Mouse (Mus musculus) left cerebral cortex, adult 11 months (tissue): ENCODE measurements around the gene Tnrc18.

Experiments
- DNase-seq: peaks from one replicate; pipeline ENCODE4 v3.0.0; 2022; ENCODE audit warnings: low spot score

The Tnrc18 gene

DNA sequence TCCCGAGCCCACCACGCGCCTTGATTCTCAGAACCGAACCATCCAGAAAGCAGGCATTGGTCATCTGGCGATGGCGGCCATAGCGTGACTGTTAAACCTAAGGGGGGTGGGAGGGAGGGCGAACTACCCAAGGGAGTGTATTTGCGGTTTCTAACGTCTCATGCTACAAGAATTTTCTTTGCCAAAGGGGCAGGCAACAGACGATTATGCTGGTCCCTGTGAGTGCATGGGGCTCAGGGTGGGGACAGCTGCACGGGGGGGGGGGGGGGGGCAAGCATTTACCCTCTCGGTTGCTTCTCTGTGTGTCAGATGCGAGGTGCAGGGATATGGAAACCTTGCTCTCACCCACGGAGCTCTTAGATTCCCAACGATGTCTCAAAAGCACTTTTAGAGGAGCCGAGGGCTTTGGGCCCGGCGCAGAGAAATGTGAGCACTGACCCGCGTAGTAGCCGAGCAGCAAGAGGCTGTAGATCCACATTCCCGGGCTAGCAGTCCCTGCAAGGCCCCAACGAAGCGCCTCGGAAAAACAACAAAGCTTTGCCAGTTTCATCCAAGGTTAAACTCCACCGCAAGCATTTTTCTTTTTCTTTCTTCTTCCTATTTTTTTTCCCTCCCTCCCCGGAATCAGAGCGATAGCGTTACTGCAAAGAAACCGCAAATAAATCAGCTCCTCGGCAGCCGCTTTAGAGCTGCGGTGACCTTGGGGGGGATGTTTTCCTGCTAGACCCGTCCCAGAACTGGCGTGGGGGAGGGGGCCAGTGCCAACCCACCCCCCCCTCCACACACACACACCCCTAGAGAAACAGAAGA lies 5.0 kb upstream of the Tnrc18 start:
- DNase-seq: no peak

DNA sequence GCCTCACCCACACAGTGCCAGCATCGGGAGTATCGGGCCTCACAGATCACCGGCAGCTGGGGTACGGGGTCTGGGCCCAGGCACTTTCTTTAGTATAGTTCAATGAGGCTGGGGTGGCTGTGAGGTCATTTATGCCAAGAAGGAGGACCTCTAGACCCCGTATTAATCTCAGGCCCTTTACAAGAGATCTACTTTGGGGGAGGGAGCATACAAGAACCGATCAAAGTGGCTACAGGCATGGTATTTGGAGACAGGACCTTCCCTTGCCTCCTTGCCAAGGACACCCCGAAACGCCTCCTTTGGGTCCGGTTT lies 4.5 kb upstream of the Tnrc18 start:
- DNase-seq: no peak

DNA sequence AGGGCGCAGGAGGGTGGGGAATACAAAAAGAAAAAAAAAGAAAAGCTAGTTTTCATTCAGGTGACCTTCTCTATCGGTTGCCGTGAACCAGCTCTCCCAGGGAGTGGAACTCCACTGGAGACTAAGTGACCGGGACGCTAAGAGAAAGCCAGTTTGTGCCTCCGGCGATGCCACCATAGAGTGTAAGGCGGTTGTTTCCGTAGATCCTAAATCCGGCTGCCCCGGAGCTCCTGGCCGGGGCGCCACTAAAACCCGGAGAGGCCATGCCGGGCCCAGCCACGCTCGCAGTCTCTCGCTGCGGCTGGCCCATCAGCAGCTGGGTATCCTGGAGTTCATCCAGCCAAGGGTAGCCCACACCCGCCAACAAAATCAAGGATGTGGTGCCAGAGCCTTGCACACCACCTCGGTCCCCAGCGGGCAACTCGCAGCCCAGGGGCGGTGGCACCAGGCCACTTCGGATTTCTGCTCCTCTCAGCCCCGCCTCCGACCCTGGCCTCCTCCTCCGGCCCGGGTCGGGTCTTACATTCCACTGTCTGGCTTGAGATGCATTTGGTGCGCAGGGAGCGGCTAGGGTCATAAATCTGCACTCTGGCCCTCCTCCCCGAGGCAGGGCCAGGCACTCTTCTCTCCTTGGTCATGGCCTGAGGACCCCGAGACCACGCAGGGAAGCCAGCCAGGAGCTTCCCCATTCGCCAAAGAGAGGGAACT lies 4.0 kb upstream of the Tnrc18 start:
- no peak for DNase-seq

DNA sequence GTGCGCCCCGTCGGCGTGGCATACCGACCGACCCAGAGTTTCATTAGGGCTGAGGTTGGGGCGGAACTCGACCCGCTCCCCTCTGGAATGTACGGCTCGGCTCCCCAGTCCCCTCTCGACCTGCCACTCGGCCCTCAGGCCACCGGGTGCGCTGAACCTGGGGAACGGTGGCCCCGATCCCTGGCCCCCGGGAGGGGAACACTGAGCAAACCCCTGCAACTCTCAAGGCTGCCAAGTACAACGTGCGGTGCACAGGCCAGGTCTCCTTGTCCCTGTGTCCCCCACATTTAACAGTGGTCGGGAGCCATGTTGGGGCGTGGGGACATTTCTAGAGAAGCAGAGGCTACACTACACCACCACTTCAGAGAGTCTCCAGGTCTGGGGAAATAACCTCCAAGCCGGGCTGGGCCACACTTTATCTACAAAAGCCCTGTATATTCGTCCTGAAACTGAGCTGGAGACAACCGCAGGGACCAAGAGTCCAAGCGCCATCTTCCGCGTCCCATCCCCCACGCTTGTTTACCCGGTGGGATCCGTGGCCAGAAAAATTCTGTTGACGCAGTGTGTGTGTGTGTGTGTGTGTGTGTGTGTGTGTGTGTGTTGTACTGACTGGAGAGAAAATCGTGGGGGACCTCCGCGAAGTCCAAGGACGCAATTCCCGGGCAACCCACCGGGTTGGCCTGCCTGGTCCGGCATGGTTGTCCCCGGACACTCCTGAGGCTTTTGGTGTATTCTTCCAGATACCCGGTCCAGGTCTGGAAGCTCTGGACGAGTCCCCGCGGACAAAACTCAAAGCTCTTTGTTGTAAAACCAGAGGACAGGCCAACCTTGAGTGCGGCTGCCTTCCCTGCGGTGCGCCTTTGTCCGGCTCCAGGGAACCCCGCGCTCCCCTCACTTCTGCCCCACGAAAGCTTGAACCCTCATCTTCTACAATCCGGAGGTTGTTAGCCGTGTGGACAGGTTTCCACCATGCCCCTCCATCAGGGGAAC lies 3.1 kb upstream of the Tnrc18 start:
- DNase-seq: no peak

DNA sequence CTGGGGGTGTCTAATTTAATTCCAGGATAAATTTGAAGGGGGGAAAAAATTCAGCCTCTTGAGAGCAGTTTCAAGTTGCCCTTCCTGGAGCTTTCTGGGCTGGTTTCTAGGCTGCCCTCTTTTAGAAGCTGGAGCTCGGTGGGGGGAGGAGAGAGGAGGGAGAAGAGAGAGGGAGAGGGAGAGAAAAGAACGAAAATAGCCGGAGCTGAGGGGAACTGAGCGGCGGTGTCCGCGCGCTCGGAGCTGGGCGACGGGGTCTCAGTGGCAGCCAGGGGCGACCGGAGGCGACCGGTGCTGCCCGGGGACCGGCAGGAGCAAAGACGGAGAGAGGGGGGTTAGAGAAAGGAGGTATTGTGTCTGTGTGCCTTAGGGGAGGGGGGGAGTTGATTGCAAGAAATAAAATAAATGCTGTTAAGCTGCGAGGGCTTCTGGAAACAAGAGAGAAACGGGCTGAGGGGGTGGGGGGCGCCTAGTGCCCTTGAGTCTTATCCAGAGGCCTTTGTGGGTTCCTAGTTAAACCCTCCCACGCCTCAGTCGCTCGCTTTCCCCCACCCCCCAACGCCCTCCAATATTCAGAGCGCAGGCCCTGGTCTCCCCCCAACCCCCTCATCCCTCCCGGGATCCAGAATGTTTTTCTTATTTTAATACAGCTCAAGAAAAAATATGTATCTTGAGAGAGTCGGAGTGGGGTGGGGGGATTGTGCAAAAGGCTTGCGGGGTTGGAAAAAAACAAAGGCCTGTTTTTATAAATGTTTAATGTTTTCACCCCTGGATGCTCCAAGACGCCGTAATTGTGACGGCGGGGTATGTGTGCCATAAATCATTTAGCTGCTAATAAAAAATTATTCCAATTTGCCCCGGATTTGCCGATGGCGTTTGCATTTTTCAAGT lies 2.2 kb upstream of the Tnrc18 start:
- DNase-seq: peak; percentile 81

DNA sequence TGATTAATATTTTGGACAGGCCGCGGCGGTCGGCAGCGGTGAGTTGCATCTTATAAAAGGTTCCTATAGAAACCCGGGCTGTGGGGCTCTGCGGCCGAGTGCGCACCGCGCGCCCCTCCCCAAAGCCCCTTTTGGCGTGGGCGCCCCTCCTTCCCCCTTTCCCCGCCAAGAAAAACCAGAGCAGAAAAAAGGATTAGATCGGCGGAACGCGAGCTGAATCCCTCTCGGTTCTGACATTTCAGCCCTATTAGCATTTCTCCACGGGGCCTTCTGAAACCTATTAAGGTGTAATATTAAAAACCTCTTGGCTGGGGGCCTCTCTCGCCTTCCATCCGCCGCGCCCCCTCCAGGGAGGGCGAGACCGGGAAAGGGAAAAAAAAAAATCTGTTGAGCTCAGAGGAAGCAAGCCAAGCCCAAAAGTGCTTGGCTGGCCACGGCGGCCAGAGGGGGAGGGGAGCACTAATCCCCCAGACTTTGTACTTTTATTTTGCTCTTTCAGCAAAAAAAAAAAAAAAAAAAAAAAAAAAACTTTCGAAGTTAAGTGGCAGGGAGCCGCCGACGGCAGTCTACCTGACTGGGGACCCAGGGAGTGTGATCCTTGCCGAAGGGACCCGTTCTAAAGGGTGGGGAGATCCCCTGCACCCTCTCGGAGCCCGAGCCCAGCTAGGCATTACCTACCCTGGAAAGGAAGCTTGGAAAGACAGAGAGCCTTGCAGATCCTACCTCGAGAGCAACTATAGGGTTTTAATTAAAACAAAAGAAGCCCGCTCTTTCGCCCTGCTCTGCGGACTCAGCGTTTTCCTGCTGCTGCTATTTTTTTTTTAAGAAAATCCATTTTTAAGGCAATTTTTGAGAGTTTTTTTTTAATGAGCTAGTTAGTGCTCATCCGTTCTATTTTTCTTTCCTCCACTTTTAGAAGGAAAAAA lies 1.2 kb upstream of the Tnrc18 start:
- DNase-seq: no peak

DNA sequence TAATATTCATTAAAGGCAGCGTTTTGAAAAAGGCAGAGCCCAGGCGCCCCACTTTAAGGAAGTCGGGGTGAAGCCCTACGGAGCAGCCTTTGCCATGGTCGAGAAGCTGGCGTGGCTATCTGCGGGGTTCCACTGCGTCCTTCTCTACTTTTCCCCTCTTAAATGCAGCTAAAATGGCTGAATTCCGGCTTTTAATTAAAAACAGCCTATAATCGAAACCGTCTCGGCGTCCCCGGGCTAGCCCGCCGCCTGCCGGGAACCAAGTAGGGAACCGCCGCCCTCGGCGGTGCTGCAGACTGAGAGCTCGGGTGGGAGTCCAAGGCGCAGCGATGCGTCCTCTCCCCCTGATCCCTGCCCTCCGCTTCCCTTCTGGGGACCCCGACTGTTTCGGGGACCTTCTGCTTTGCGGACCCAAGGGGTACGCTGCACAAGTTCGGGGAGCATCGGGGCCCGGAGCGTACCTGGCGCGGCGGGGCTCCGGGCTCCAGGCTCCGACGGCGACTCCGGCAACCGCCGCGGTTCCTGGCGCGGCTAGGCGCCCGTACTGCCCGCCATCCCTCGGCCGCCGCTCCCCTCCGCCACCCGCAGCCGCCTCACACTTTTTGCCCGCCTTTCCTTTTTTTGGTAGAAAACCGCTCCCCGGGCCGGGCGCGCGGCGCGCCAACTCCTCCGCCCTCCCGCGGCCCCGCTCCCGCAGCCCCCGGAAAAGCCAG lies 495 bp downstream of the Tnrc18 start:
- DNase-seq: no peak

DNA sequence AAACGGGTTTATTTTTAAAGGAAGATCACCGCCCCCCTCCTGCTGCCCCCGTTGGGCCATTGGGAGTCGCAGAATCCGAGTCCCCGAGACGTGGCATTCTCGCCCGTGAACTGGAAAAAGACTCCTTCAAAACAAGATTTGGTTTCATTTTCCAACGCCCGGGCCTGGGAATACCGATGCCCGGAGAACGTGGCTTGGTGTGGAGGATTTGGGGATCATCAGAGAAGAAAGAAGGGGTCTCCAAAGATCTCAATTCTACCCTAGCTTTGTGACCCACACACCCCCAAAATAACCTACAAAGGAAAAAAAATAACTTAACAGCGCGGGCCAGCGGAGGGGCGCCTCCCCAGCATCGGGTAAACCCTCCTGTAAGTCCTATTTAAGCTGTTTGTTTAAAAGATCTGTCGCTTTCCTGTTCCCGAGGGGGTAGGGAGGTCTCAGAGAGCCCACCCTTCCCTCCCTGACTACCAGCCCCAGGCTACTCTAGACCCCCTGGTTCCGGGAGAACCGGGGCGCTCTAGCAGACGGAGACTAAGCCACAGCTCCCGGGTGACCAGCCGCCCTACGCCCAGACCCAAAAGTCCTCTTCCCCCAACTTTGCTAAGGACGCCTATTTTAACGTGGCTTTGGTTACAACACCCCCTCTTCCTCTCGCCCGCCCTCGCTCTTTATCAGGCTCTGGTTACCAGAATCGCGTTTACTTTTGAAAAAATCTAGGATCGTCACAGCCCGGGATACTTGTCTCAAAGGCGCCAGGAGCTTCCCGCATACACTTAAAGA lies 1.2 kb downstream of the Tnrc18 start:
- no peak for DNase-seq

DNA sequence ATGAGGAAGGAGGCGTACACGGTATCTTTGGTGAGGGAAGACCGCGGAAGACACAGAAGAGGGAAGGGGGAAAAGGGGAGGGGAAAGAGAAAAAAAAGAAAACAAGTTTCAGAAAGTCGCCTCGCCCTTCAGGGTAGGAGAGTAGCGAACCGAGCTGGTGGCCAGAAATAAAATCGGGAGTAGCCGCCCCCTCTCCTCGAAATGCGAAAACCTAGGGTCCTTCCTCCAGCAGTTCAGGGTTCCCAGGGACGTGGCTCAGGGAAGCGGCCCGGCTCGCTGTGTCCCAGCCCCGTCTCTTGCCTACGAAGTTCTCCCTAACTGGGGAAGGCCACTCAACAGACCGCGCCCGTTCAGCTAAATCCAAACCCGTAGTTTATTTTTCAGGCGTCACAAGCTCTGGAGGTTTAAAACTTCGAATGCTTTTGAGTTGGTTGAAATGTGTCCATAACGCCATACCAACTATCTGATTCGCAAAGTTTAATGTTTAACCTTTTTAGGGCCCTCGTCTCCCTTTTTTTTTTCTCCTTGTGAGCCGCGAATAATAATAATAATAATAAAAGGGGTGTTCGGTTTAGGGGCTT lies 2.0 kb downstream of the Tnrc18 start:
- no peak for DNase-seq

DNA sequence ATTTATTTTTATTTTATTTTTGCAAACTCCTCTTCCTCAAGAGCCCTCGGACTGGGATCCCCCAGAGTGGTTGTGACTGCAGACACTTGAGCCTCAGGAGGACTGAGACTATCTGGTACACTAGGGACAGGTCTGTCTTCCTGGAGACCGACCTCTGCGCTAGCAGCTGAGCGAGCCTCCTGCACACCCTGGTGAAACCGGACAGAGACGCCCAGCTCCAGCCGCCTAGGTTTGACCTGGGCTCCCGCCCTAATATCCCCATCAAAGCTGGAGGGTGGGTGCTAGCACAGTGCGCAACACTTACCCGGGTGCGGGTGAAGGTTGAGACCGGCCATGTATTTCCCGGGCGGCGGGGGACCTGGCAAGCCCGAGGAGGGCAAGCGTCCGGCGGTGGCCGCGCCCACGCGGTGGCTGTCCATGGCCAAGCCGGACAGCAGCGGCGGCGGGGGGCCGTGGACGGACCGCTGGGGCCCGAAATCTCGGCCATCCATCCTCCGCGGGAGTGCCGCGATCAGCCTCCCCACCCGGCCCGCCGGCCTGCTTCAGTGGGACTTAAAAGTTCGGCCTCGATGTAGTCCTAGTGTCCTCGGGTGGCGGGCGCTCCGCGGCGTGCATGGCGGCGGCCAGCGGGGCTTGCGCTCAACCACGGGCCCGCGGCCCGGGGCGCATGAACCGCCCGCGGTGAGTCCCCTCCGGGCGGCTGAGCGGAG lies 2.6 kb downstream of the Tnrc18 start:
- DNase-seq: no peak

DNA sequence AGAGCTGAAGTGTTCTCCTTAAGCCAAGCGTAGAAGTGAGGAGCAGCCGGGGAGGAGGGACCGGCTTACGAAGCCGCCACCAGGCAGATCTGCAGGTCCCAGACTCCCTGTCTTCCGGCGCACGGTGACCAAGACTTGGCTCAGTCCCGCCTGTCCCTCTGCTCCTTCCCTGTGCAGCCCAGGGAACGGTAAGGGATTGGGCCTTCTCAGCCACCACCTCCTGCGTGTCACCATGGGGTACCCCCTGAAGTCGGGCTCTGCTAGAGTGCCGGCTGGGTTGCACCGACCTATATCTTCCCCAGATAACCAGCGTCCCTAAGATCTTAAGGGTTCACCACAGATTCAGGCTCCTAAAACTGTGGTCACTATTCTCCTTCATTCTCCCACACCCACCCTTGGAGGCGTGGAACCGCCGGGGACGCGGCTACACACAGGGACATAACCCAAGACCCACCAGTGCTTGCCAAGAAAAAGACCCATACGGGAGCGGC lies 3.3 kb downstream of the Tnrc18 start:
- DNase-seq: no peak

DNA sequence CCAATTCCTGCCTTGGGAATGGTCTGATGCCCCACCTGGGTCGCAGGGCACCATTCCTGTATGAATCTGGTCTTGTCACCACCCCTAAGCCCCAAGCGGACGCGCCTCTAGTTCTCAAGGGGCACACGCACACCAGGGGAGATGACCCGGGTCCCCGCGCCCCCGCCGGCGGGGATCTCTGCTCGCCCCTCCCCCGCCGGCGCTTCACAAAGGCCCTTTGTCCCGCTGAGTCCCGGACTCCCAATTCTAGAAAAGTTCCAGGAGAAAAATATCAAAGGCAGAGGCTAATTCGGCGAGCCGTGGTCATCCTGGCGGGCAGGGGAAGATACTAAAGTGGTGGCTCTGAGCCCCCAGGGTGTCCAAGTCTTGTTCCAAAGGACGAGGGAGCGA lies 3.7 kb downstream of the Tnrc18 start:
- no peak for DNase-seq

DNA sequence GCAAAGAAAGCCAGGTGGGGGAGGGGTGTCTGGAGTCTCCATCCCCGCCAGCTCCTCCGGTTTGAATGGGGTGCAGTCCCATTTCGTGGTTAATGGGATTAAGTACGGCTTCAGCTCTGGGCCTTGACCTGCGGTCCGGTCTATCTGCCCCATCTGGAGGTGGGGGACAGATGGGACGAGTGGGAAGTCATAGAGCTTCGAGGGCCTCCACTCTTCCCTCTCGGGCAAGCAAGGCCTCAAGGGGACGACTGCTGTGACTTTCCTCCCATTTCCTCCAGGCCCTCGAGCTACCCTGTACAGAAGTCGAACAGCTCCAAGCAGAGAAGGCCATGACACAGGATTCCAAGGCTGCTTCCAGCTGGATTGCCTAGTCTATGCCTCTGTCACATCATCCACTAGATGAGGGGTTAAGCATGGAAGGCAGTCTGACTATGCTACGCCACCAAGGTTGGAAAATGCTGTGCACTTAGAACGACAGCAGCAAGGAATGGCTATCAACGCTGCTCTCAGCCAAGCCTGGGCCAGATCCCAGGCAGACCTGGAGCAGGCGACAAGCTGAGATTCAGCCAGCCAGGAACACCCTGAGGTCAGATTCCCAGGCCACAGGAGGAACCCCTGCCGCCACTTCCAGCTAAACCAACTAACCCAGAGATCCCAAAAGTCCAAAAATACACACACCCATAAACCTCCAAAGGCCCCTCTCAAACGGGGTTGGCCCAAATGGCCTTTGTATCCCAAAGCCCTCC lies 4.3 kb downstream of the Tnrc18 start:
- DNase-seq: no peak

DNA sequence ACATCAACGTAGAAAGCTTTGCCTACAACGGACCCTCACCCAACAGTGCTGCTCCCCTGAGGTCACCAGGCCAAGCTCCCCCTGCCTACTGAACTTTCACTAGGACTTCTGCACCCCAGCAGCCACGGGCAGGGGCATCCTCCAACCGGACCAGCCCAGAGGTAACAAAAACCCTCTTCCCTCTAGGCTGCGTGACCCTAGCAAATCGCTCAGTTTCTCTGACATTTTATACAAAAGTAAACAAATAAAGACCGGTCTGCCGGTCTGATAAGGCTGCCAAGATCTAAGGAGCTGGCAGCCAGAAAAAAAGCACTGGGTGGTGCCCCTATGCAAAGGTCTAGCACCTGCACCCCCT lies 4.9 kb downstream of the Tnrc18 start:
- DNase-seq: no peak

DNA sequence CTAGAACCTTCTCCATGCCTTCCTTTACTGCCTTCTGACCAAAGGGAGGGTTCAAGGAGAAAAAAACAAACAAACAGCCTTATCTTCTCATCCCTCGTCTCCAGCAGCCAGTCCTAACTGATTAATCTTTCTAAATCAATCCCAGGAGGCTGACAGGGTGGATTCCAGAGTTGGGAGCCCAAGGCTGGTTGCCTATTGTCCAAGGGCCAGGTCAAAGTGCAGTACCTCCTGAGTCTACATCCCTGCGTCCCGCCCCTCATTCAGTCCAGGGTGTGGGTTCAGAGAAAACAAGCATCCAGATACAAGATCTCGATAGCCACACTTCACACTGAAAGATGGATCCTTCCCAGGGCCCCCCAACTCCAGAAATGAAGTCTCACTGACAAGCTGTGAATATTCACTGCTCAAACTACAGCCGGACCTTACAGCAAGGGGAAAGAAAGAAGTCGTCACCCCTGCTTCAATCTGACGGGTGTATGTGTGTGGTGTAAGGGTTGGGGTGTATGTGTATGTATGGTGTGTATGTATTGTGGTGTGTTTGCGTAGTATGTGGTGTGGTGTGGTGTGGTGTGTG lies 5.5 kb downstream of the Tnrc18 start:
- no peak for DNase-seq

DNA sequence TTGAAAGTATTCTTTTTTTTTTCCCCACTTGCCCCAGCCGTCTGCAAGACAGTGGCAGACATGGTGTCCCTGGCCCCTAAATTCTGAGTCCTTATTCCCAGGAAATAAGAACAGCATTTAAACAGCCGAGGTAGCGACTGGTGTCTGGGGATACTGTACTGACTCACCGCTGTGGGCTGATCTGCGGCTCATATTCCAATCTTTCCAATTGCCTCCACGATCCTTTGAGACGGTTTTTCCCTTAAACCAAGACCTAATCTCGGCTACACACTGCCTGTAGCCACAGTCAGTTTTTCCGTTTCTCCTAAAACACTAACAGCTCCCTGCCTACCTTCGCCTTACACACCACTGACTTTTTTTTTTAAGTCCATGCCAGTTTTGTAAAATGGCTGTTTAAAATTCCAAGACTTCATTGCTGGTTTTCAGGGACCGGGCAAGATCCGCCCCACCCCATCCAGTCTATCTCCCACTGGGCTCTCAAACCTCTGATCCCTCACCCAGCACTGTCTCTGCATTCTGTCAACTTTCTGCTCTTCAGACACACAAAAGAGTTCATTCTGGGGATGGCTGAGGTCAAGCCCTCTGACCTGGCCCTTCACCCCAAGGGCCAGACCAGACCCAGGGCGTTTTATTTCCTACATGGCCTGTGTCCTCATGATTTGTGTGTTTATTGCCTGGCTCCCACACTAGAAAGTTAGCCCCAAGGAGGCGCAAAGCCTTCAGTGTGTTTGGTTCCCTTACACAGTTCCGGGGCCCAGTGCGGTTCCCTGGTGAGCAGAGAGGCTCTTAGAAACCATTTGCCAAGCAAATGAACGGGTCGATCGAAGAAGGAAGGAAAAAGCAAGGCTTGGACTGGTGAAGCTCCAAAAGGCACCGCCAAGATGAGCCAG lies 6.5 kb downstream of the Tnrc18 start:
- no peak for DNase-seq
